Mouse (Mus musculus): Measurements from ENCODE around the gene Specc1l.

Specc1l gene

GRCm38 (mm10) chr10:75206192-75206591 is 5.7 kb upstream of the Specc1l start:
- TF ChIP-seq GATA4 (IDR thresholded peaks at IDR 0.05; ENCODE audit: insufficient replicate concordance, low read length): no peak

- no peak for TF ChIP-seq GATA4 (IDR thresholded peaks at IDR 0.05; ENCODE audit: insufficient replicate concordance, low read length)
Observed at GRCm38 (mm10) chr10:75210841-75211240, 1.0 kb upstream of the Specc1l start.

- TF ChIP-seq GATA4 (IDR thresholded peaks at IDR 0.05; ENCODE audit: insufficient replicate concordance, low read length): no peak
Observed at GRCm38 (mm10) chr10:75212981-75213380, 1.1 kb downstream of the Specc1l start.

GRCm38 (mm10) chr10:75220722-75221121 is 8.8 kb downstream of the Specc1l start:
- no peak for TF ChIP-seq GATA4 (IDR thresholded peaks at IDR 0.05; ENCODE audit: insufficient replicate concordance, low read length)

DNA sequence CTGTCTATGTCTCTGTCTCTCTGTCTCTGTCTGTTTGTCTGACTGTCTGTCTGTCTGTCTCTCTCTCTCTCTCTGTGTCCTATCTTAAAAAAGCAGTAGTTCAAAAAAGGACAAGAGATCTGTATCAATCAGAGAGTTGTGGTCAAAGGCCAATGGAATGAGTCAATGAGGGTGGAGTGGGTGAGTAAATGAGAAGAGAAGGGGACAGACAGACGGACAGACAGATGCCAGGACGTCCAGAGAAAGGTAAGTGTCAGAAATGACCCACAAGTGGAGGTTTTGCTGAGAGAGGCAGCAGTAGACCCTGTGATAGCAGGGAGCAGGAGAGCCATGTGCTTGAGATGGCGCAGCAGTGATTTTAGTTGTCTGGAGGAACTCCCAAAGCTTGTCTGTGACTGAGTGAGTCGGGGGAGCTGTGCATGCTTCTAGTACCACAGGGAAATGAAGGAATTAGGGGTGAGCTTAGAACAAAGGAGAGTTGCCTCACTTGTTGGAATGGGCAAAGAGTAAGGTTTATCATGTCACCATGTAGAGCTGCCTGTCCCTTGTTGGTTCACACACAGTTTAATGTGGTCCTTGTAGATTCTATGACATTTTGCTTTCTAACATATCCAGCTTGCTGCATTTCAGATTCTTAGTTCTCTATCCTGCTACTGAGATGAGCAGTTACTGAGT is 10.2 kb downstream of the Specc1l start:
- TF ChIP-seq GATA4 (IDR thresholded peaks at IDR 0.05; ENCODE audit: insufficient replicate concordance, low read length): no peak

GRCm38 (mm10) chr10:75222611-75222998 is 10.7 kb downstream of the Specc1l start:
- no peak for TF ChIP-seq GATA4 (IDR thresholded peaks at IDR 0.05; ENCODE audit: insufficient replicate concordance, low read length)

DNA sequence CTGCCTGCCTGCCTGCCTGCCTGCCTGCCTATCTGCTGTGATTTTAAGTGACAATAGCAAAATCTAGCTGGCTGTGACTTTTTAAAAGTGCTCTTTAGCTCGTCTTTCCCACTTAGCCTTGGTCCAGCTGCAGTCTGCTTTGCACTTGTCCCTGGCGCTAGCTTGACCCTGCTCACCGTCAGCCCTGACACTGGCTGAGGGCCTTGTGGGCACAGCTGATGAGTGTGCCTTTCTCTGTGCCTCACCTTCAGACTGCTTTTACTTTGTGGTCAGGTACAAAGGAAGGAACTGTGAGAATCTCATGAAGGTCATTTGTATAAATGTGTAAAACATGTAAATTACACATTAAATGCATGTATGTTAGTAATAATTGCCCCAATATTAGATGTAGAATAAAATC is 12.3 kb downstream of the Specc1l start:
- no peak for TF ChIP-seq GATA4 (IDR thresholded peaks at IDR 0.05; ENCODE audit: insufficient replicate concordance, low read length)

DNA sequence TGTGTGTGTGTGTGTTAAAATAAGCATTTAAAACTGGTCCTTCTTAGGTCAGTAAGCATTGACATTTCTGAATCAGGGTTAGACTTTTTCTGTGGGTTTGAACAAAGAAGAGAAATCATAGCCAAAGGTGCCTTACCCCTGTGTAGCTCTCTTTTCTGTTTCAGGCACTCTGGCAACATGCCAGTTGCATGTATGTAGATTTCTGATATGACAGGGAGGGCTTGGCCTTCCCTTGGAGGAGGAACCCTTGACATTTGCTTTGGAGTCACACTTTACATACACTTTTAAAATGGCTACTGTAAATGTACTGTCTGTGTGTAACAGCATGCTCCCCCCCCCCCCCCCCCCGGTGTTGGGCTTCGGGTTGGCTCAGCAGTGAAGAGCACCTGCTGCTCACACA is 12.8 kb downstream of the Specc1l start:
- TF ChIP-seq GATA4 (IDR thresholded peaks at IDR 0.05; ENCODE audit: insufficient replicate concordance, low read length): no peak

GRCm38 (mm10) chr10:75227381-75227780 is 15.5 kb downstream of the Specc1l start:
- TF ChIP-seq GATA4 (IDR thresholded peaks at IDR 0.05; ENCODE audit: insufficient replicate concordance, low read length): no peak

GRCm38 (mm10) chr10:75230572-75230971 is 18.7 kb downstream of the Specc1l start:
- no peak for TF ChIP-seq GATA4 (IDR thresholded peaks at IDR 0.05; ENCODE audit: insufficient replicate concordance, low read length)

DNA sequence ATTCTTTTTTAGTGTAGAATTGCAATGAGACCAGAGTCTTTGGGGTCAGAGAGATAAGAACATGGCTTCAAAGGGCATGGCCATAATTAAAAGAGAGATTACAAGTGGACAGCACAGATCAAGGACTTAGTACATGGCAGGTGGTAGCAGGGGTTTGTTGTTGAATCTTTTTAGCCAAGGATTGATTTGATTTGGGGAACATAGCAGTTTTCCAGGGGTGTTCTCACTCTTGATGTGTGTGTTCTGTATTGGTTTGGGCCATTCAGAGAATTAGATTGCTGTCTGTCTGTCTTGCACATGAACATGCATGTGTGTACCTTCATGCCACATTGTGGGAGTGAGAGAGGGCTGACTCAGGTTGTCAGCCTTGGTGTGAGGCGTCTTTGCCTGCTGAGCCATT is 20.0 kb downstream of the Specc1l start:
- no peak for TF ChIP-seq GATA4 (IDR thresholded peaks at IDR 0.05; ENCODE audit: insufficient replicate concordance, low read length)

GRCm38 (mm10) chr10:75232612-75233155 is 20.8 kb downstream of the Specc1l start:
- no peak for TF ChIP-seq GATA4 (IDR thresholded peaks at IDR 0.05; ENCODE audit: insufficient replicate concordance, low read length)

DNA sequence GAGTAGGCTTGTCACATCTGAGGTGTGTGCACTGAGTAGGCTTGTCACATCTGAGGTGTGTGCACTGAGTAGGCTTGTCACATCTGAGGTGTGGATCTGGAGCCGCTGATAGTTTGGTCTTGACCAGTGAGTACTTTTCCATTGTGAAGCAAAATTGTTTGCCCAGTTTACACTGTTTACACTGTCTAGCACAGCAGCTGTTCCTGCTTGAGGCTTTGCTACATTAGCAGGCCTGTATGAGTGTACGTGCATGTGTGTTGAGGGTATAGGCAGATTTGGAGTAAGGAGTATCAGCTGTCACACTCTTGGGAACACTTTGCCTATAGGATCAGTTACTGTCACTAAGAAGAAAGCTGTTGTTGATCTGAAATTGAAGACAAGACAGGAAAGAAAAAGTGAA is 21.6 kb downstream of the Specc1l start:
- TF ChIP-seq GATA4 (IDR thresholded peaks at IDR 0.05; ENCODE audit: insufficient replicate concordance, low read length): no peak

- no peak for TF ChIP-seq GATA4 (IDR thresholded peaks at IDR 0.05; ENCODE audit: insufficient replicate concordance, low read length)
Observed at GRCm38 (mm10) chr10:75235726-75236125, 23.9 kb downstream of the Specc1l start.

- TF ChIP-seq GATA4 (IDR thresholded peaks at IDR 0.05; ENCODE audit: insufficient replicate concordance, low read length): no peak
Observed at GRCm38 (mm10) chr10:75236156-75236555, 24.3 kb downstream of the Specc1l start.

DNA sequence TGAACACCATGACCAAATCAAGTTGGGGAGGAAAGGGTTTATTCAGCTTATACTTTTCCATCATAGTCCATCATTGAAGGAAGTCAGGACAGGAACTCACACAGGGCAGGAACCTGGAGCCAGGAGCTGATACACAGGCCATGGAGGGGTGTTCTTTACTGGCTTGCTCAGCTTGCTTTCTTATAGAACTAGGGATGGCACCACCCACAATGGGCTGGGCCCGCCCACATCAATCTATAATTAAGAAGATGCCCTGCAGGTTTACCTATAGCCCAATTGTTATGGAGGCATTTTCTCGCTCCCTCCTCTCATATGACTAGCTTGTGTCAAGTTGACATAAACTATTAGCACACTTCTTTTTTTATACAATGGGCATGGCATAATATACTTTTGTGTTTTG is 25.3 kb downstream of the Specc1l start:
- no peak for TF ChIP-seq GATA4 (IDR thresholded peaks at IDR 0.05; ENCODE audit: insufficient replicate concordance, low read length)

Data from liver, adult (tissue).